ENCODE assay signal across 8 mouse cellular contexts in genomic region chr14:118473831-118474193, GRCm38 (mm10).
DNase-seq lines count a peak whose midpoint lies in the region; ATAC-seq and TF ChIP-seq lines count a peak whose summit lies in the region.

No protein-coding gene starts in this region.

- H3K9ac ChIP-seq in midbrain, postnatal 0 days (replicated peaks; ENCODE audit: low read length, poor library complexity, severe bottlenecking), result peak overlapping the region; percentile 44

- no peaks in the 10 kb centered on the region for H3K36me3 ChIP-seq in limb, embryonic 10.5 days
- H3K36me3 ChIP-seq in midbrain, postnatal 0 days (ENCODE audit: insufficient read depth, low read length), result no peaks in the 10 kb centered on the region

- peaks cover 61% of the 10 kb centered on the region for H3K27me3 ChIP-seq in limb, embryonic 10.5 days (ENCODE audit: low read depth, poor library complexity, severe bottlenecking)
- peaks cover 6% of the 10 kb centered on the region; the same call in 1 of the 2 replicates for H3K27me3 ChIP-seq in midbrain, postnatal 0 days (ENCODE audit: insufficient read depth, low read length)

- intact Hi-C loops in heart, postnatal 10 days (cut with DNase I), result loop anchor here (5.0 kb wide), 1 partner anchor 48 kb away; no protein-coding TSS in a partner anchor

- H3K9me3 ChIP-seq in limb, embryonic 10.5 days (replicated peaks), result no peaks in the 10 kb centered on the region
- no peaks in the 10 kb centered on the region for H3K9me3 ChIP-seq in midbrain, postnatal 0 days (ENCODE audit: low read length)

- H3K4me1 ChIP-seq in limb, embryonic 10.5 days, result peaks cover 17% of the 10 kb centered on the region
- no peaks in the 10 kb centered on the region; the same call in 1 of the 2 replicates for H3K4me1 ChIP-seq in midbrain, postnatal 0 days (ENCODE audit: insufficient read depth, low read length)

- peak; percentile 6 for DNase-seq in kidney, postnatal 14 days
- DNase-seq in kidney, postnatal 25 days, result no peak
- peak; percentile 81 for DNase-seq in embryo, embryonic 9.5 days (ENCODE audit: extremely low spot score)
- peak; percentile 6 to 20 for DNase-seq in heart, postnatal 10 days
- DNase-seq in limb, embryonic 10.5 days (ENCODE audit: low spot score), result peak; percentile 72
- peak; percentile 74 for DNase-seq in midbrain, postnatal 0 days (ENCODE audit: low spot score)
- DNase-seq in yolk sac, embryonic 10.5 days (ENCODE audit: low spot score), result peak; percentile 13
- DNase-seq in urinary bladder, postnatal 25 days (ENCODE audit: low spot score), result no peak

- TF ChIP-seq CTCF in midbrain, postnatal 0 days (IDR thresholded peaks at IDR 0.05), result no peak

- peak overlapping the region; percentile 42 for H3K27ac ChIP-seq in limb, embryonic 10.5 days
- H3K27ac ChIP-seq in midbrain, postnatal 0 days (ENCODE audit: low read depth, low read length), result no peak overlapping the region

- ATAC-seq in midbrain, postnatal 0 days (ENCODE audit: low FRiP score), result peak; percentile 82; the same call in 1 of the 2 replicates

- H3K4me2 ChIP-seq in midbrain, postnatal 0 days (ENCODE audit: low read depth, low read length, poor library complexity, severe bottlenecking), result peak overlapping the region; percentile 96

- 0% methylated on average over 37 of the region's 37 CpGs for WGBS in limb, embryonic 10.5 days
- under 1% methylated on average over 37 of the region's 37 CpGs for WGBS in midbrain, postnatal 0 days

- H3K4me3 ChIP-seq in limb, embryonic 10.5 days, result peak overlapping the region; percentile 64
- H3K4me3 ChIP-seq in midbrain, postnatal 0 days (ENCODE audit: low read depth, low read length), result peak overlapping the region; percentile 52

Comparison
In these comparisons a context has a peak if more than half of its experiments do, and no peak if none do; other contexts are left out.
1. DNase-seq: peak in kidney, postnatal 14 days (single experiment), embryo, embryonic 9.5 days (single experiment), heart, postnatal 10 days (2 of 2), limb, embryonic 10.5 days (single experiment), midbrain, postnatal 0 days (single experiment) and yolk sac, embryonic 10.5 days (single experiment); none in kidney, postnatal 25 days (0 of 2) and urinary bladder, postnatal 25 days (single experiment).